Mouse (Mus musculus): ENCODE measurements around the gene Cux2.

DNA sequence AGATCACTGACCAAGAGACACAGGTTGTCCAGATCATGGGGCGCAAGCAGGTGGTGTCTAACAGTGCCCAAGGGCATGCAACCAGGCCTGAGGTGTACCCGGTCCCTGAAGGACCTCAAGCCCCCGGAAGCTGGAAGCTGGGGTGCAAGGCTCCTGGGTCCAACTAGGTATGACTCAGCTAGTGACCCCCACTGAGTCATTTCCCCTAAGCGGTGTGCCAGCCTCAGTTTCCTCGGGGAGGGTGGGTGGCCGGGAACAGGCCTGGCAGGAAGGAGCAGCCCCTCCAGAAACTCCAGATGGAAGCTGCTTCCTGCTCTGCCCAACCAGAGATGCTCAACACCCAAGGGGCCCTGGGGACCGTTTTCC, 215.7 kb downstream of the Cux2 start:
- TF ChIP-seq MAFK (IDR thresholded peaks at IDR 0.05; ENCODE audit: insufficient replicate concordance, low read length), result no peak
- TF ChIP-seq UBTF (IDR thresholded peaks at IDR 0.05; ENCODE audit: low read depth, low read length), result no peak
- TF ChIP-seq E2F4 (IDR thresholded peaks at IDR 0.05; ENCODE audit: insufficient replicate concordance, low read depth, low read length), result no peak
- TF ChIP-seq POLR2A (IDR thresholded peaks at IDR 0.05; ENCODE audit: low read depth, low read length), result peak; percentile 52; the same call in 1 of the 2 replicates
- no peak for TF ChIP-seq CTCF (conservative IDR thresholded peaks at IDR 0.05 in 1 of 2, IDR thresholded peaks at IDR 0.05 in 1 of 2; ENCODE audit: low read depth in 2 of 2, low read length in 2 of 2)
- TF ChIP-seq ZKSCAN1 (IDR thresholded peaks at IDR 0.05; ENCODE audit: borderline replicate concordance, low read depth, low read length), result no peak
- TF ChIP-seq TCF12 (IDR thresholded peaks at IDR 0.05; ENCODE audit: low read depth, low read length), result no peak
- TF ChIP-seq SIN3A (IDR thresholded peaks at IDR 0.05; ENCODE audit: low read length), result no peak
- no peak for TF ChIP-seq MAZ (IDR thresholded peaks at IDR 0.05; ENCODE audit: low read depth, low read length)
- TF ChIP-seq NELFE (IDR thresholded peaks at IDR 0.05; ENCODE audit: low read depth, low read length), result no peak
- TF ChIP-seq IRF4 (IDR thresholded peaks at IDR 0.05; ENCODE audit: low read depth, low read length), result no peak
- no peak for TF ChIP-seq MEF2A (IDR thresholded peaks at IDR 0.05; ENCODE audit: borderline replicate concordance, low read depth, low read length)
- TF ChIP-seq ETS1 (conservative IDR thresholded peaks at IDR 0.05; ENCODE audit: low read depth, low read length), result no peak
